Mouse (Mus musculus): ENCODE results near the gene Dynlt1f.
"Not testable (repeated sequence)": the region's sequence is repeated elsewhere in the genome, so short reads cannot be mapped to it uniquely, and the experiment has no call there.

The Dynlt1f gene

GRCm38 (mm10) chr17:6661093-6661816, 5.6 kb upstream of the Dynlt1f start:
- peak; percentile 87 for DNase-seq

- DNase-seq: not testable (repeated sequence)
Observed at GRCm38 (mm10) chr17:6660589-6660988, 4.9 kb upstream of the Dynlt1f start.

GRCm38 (mm10) chr17:6658801-6659200, 3.1 kb upstream of the Dynlt1f start, which contains the start of gene Sytl3:
Sytl3 (plus strand) TSS chr17:6659093.
- DNase-seq: peak; percentile 83

- DNase-seq: not testable (repeated sequence)
Observed at GRCm38 (mm10) chr17:6656471-6656870, 771 bp upstream of the Dynlt1f start.

- DNase-seq: peak; percentile 78
Observed at GRCm38 (mm10) chr17:6655087-6655511, 601 bp downstream of the Dynlt1f start.

- DNase-seq: peak; percentile 44
Observed at GRCm38 (mm10) chr17:6653341-6653946, 2.3 kb downstream of the Dynlt1f start.

- not testable (repeated sequence) for DNase-seq
Observed at GRCm38 (mm10) chr17:6650904-6651565, 4.7 kb downstream of the Dynlt1f start.

- DNase-seq: not testable (repeated sequence)
Observed at GRCm38 (mm10) chr17:6647452-6647851, 8.2 kb downstream of the Dynlt1f start.

GRCm38 (mm10) chr17:6646841-6647240, 8.9 kb downstream of the Dynlt1f start:
- DNase-seq: not testable (repeated sequence)

GRCm38 (mm10) chr17:6645668-6646067, 10.0 kb downstream of the Dynlt1f start:
- DNase-seq: not testable (repeated sequence)

GRCm38 (mm10) chr17:6644673-6645072, 11.0 kb downstream of the Dynlt1f start:
- DNase-seq: not testable (repeated sequence)

- not testable (repeated sequence) for DNase-seq
Observed at GRCm38 (mm10) chr17:6644210-6644609, 11.5 kb downstream of the Dynlt1f start.

- DNase-seq: not testable (repeated sequence)
Observed at GRCm38 (mm10) chr17:6640771-6641429, 14.8 kb downstream of the Dynlt1f start.

- not testable (repeated sequence) for DNase-seq
Observed at GRCm38 (mm10) chr17:6640044-6640637, 15.6 kb downstream of the Dynlt1f start.

- not testable (repeated sequence) for DNase-seq
Observed at GRCm38 (mm10) chr17:6639486-6639885, 16.2 kb downstream of the Dynlt1f start.

- not testable (repeated sequence) for DNase-seq
Observed at GRCm38 (mm10) chr17:6638444-6638843, 17.3 kb downstream of the Dynlt1f start.

GRCm38 (mm10) chr17:6637434-6637833, 18.3 kb downstream of the Dynlt1f start:
- not testable (repeated sequence) for DNase-seq

GRCm38 (mm10) chr17:6636861-6637260, 18.8 kb downstream of the Dynlt1f start:
- no peak for DNase-seq

GRCm38 (mm10) chr17:6635781-6636180, 19.9 kb downstream of the Dynlt1f start:
- DNase-seq: not testable (repeated sequence)

- not testable (repeated sequence) for DNase-seq
Observed at GRCm38 (mm10) chr17:6632850-6633249, 22.9 kb downstream of the Dynlt1f start.

- not testable (repeated sequence) for DNase-seq
Observed at GRCm38 (mm10) chr17:6630398-6630797, 25.3 kb downstream of the Dynlt1f start.

GRCm38 (mm10) chr17:6624926-6625558, 30.7 kb downstream of the Dynlt1f start:
- not testable (repeated sequence) for DNase-seq
